Mouse (Mus musculus): ENCODE measurements around the gene Eml4. TPM values are rescaled to one million over a fixed set of nuclear protein-coding genes. Genes with fewer than 3 reads are reported as not detected.

Gene Eml4
- polyA plus RNA-seq, 1 experiment from 2014 or later, result 40.6 TPM

DNA sequence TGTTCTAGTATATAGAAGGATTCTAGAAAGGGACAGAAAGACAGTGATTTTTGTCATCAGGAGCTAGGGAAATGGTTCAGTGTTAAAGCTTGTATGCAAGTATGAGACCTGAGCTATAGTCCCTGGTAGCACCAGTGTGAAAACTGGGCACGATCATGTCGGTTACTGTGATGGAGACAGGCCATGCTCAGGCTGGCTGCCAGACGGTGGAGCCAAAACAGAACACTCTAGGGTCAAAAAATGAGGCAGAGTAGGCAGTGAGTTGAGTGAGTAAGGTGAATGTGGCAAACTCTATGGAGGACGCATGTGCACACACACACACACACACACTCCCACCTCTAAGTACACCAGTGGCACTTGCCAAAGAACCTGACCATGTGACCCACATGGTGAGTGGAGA lies 92.7 kb downstream of the Eml4 start:
- WGBS, result 89% methylated on average over 4 of the region's 4 CpGs
- Histone ChIP-seq H3K27ac (no peak overlapping the region), H3K36me3 (replicated peaks) (peaks cover 61% of the 10 kb centered on the region), H3K27me3 (ENCODE audit: poor library complexity, severe bottlenecking) (no peaks in the 10 kb centered on the region), H3K9me3 (no peaks in the 10 kb centered on the region), H3K4me3 (no peak overlapping the region), H3K4me1 (no peaks in the 10 kb centered on the region)
- no peak for DNase-seq (ENCODE audit: extremely low spot score, low spot score)

DNA sequence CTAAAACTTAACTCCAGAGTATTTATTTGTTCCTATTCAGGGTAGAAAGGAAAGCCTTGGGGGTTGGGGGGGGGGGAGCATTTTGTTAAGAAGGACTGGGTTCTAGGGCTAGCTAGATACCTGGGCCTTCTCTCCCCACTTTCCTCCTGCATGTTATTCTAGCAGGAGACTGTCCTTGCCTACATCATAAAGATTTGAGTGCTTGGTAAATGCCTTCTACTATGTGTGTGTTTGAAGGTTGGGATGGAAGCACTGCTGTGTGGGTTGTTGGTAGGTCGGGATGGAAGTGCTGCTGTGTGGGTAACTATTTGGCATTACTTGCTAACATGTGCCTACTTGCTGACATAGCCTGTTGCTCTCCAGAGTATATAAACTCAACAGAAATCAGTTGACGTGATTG lies 98.9 kb downstream of the Eml4 start:
- Histone ChIP-seq H3K36me3 (replicated peaks) (peaks cover 81% of the 10 kb centered on the region), H3K9me3 (no peaks in the 10 kb centered on the region), H3K4me1 (no peaks in the 10 kb centered on the region), H3K27ac (no peak overlapping the region), H3K27me3 (ENCODE audit: poor library complexity, severe bottlenecking) (no peaks in the 10 kb centered on the region), H3K4me3 (no peak overlapping the region)
- DNase-seq (ENCODE audit: extremely low spot score, low spot score), result no peak
- 92% methylated on average over 2 of the region's 2 CpGs for WGBS

DNA sequence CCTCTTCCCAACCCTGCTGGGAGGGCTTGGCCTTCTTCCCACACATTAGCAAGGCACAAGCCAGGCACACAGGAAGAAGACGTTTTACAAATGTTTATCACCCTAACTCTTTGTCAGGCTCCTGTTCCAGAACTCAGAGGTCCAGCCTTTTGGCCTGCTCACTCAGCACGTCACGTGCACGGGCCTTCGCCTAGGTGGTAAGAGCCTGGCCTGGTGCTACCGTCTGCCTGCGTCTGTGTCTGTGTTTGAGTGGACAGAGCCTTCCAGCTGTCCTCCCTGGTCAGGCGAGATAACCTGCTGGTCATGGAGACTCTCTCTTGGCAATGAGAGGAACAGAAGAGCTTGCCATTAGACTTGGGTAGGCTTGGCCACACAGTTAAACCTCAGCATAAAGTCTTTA lies 100.6 kb downstream of the Eml4 start:
- Histone ChIP-seq H3K4me1 (no peaks in the 10 kb centered on the region), H3K27me3 (ENCODE audit: poor library complexity, severe bottlenecking) (no peaks in the 10 kb centered on the region), H3K27ac (no peak overlapping the region), H3K9me3 (no peaks in the 10 kb centered on the region), H3K36me3 (replicated peaks) (peaks cover 86% of the 10 kb centered on the region), H3K4me3 (no peak overlapping the region)
- 93% methylated on average over 8 of the region's 8 CpGs for WGBS
- DNase-seq (ENCODE audit: extremely low spot score, low spot score), result no peak

DNA sequence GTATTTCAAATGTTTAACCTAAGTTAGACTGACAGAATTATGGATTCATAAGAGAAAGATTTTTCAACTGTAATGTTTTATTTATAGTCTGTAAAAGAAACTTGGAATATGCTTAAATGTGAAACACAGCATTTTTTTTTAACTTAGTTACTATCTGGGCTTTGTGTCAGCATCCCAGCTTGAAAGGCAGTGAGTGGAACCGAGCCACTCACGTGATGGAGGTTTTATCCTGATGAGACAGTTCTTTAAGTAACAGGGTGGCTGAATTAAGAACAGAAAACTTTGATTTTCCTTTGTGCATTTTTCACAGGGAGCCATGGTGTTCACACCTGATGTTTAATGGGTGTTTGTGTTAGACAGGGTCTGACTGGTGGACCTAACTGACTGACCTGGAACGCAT lies 101.1 kb downstream of the Eml4 start:
- no peak overlapping the region for H3K27ac ChIP-seq
- no peaks in the 10 kb centered on the region for H3K9me3 ChIP-seq
- no peak for DNase-seq (ENCODE audit: extremely low spot score, low spot score)
- no peaks in the 10 kb centered on the region for H3K27me3 ChIP-seq (ENCODE audit: poor library complexity, severe bottlenecking)
- H3K4me3 ChIP-seq, result no peak overlapping the region
- 97% methylated on average over 3 of the region's 3 CpGs for WGBS
- no peaks in the 10 kb centered on the region for H3K4me1 ChIP-seq
- H3K36me3 ChIP-seq (replicated peaks), result peaks cover 89% of the 10 kb centered on the region

DNA sequence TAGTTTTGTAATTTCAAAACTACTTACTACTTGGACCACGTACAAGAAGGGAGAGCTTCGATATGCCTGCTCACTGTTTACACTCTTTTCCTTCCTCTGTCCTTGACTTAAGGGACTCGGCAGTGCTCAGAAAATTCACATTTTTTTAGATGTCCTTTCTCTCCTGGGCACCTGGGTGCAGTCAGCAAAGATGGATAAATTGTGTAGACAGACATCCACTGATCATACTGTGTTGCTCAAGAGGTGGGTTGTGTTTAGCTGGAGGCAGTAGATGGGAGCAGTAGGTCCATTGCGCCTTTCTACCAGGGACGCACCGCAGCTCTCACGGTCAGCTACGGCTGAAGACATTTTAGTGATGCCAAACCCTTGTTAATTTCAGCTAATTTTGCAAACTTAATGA lies 101.7 kb downstream of the Eml4 start:
- H3K36me3 ChIP-seq (replicated peaks), result peaks cover 92% of the 10 kb centered on the region
- DNase-seq (ENCODE audit: extremely low spot score, low spot score), result no peak
- WGBS, result 95% methylated on average over 8 of the region's 8 CpGs
- H3K4me1 ChIP-seq, result no peaks in the 10 kb centered on the region
- no peaks in the 10 kb centered on the region for H3K9me3 ChIP-seq
- no peak overlapping the region for H3K4me3 ChIP-seq
- H3K27me3 ChIP-seq (ENCODE audit: poor library complexity, severe bottlenecking), result no peaks in the 10 kb centered on the region
- no peak overlapping the region for H3K27ac ChIP-seq

DNA sequence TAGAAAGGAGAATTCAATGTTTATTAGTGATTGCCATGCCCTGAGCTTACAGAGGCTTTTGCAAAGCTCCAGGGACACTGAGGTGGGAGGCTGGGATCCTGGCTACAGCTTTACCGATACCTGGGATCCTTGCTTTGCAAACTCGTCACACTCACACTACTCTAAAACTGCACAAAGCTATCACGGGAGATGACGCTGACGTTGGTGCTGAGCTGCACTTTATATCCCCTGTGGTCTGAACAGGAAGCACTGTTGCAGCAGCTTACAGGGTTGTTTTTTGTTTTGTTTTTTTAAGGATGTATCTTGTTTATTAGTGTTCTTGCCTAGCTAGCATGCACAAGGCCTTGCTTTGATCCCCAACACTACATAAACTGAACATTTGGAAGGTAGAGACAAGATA lies 102.9 kb downstream of the Eml4 start:
- H3K27me3 ChIP-seq (ENCODE audit: poor library complexity, severe bottlenecking), result no peaks in the 10 kb centered on the region
- no peak overlapping the region for H3K4me3 ChIP-seq
- H3K27ac ChIP-seq, result no peak overlapping the region
- no peaks in the 10 kb centered on the region for H3K9me3 ChIP-seq
- H3K4me1 ChIP-seq, result no peaks in the 10 kb centered on the region
- 93% methylated on average over 5 of the region's 5 CpGs for WGBS
- H3K36me3 ChIP-seq (replicated peaks), result peaks cover 95% of the 10 kb centered on the region
- DNase-seq (ENCODE audit: extremely low spot score, low spot score), result no peak

DNA sequence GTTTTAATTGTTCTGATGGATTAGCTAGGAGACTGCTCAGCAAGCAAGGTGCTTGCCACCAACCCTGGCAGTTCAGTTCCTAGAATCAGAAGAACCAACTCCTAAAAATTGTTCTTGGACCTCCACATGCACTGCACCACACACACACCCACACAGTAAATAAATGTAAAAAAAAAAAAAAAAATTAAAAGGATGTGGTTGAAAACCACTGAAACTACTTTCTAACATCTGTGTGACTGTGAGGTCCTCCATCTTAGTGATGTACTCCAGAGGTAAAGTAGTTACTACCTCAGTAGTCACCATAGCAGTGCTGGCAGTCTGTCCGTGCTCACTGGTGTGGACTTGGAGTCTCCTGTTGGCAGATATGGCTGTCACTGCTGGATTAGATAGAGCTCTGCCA lies 106.5 kb downstream of the Eml4 start:
- H3K9me3 ChIP-seq, result no peaks in the 10 kb centered on the region
- no peak overlapping the region for H3K4me3 ChIP-seq
- DNase-seq (ENCODE audit: extremely low spot score, low spot score), result no peak
- 98% methylated on average over 1 of the region's 1 CpGs for WGBS
- no peaks in the 10 kb centered on the region for H3K27me3 ChIP-seq (ENCODE audit: poor library complexity, severe bottlenecking)
- no peak overlapping the region for H3K27ac ChIP-seq
- H3K36me3 ChIP-seq (replicated peaks), result peaks cover 94% of the 10 kb centered on the region
- no peaks in the 10 kb centered on the region for H3K4me1 ChIP-seq

DNA sequence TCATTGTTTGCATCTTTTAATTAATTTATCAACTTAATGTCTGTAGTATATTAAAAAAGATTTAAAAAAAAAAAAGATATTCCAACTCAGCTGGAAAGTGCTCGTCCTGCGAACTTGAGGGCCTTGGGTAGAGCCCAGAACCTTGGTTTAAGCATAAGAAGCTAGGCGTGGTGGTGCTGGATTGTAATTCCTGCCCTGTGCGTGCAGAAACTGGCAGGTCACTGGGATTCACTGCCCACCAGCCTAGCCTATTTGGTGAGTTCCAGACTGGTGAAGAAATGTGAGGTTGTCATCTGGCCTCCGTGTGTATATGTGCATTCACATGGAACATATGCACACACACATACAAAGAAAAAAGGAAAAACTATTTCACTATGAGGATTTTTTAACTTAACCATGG lies 115.2 kb downstream of the Eml4 start:
- H3K36me3 ChIP-seq (replicated peaks), result peaks cover 88% of the 10 kb centered on the region
- H3K27me3 ChIP-seq (ENCODE audit: poor library complexity, severe bottlenecking), result no peaks in the 10 kb centered on the region
- DNase-seq (ENCODE audit: extremely low spot score, low spot score), result no peak
- no peaks in the 10 kb centered on the region for H3K4me1 ChIP-seq
- 91% methylated on average over 5 of the region's 5 CpGs for WGBS
- no peak overlapping the region for H3K4me3 ChIP-seq
- no peaks in the 10 kb centered on the region for H3K9me3 ChIP-seq
- H3K27ac ChIP-seq, result no peak overlapping the region

DNA sequence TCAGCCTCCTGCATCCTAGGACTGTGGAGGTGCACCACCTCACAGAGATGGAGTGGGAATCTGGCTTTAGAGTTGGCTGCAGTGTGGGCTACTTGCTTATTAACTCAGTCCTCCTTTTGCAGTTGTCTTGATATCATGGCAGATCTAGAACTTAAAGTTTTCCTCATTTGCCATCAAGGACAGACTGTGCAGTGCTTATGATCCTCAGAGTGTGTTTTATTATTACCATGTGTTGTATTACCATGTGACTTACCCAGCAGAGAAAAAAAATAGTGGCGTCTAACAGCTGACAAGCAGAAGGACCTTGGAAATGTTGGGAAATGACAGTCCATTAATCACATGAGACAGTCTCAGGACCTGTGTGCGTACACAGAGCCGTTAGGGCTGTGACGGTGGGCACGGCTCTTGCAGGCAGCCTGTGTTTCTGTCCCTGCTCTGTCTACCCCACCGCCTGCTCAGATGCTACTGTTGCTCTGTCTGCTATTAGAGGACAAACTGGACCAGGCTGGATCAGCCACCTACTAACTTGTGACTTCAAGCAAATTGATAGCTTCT lies 116.0 kb downstream of the Eml4 start:
- no peaks in the 10 kb centered on the region for H3K27me3 ChIP-seq (ENCODE audit: poor library complexity, severe bottlenecking)
- DNase-seq (ENCODE audit: extremely low spot score, low spot score), result no peak
- H3K36me3 ChIP-seq (replicated peaks), result peaks cover 88% of the 10 kb centered on the region
- no peaks in the 10 kb centered on the region for H3K9me3 ChIP-seq
- H3K27ac ChIP-seq, result no peak overlapping the region
- H3K4me3 ChIP-seq, result no peak overlapping the region
- H3K4me1 ChIP-seq, result no peaks in the 10 kb centered on the region
- WGBS, result 92% methylated on average over 6 of the region's 6 CpGs

DNA sequence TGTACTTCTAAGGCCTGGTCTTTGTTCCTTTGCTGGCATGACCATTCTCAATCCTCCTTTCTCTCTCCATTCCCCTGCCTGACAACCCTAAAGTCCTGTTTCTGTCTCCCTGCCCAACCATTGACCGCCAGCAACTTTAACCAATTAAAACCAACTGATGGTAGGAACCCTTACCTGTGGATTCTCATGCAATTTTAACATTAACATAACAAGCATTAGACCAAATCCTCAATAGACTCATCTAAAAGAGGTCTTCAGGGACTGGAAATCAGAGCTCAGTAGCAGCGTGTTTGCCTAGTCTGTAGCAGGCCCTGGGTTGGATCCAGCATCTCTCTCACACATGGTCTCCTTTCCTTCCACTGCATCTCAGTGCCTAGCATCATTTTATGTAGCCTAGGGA lies 118.9 kb downstream of the Eml4 start:
- Histone ChIP-seq H3K9me3 (no peaks in the 10 kb centered on the region), H3K4me1 (no peaks in the 10 kb centered on the region), H3K27me3 (ENCODE audit: poor library complexity, severe bottlenecking) (no peaks in the 10 kb centered on the region), H3K4me3 (no peak overlapping the region), H3K36me3 (replicated peaks) (peaks cover 92% of the 10 kb centered on the region), H3K27ac (no peak overlapping the region)
- DNase-seq (ENCODE audit: extremely low spot score, low spot score), result no peak
- whole genome bisulfite sequencing, result 89% methylated on average over 2 of the region's 2 CpGs

DNA sequence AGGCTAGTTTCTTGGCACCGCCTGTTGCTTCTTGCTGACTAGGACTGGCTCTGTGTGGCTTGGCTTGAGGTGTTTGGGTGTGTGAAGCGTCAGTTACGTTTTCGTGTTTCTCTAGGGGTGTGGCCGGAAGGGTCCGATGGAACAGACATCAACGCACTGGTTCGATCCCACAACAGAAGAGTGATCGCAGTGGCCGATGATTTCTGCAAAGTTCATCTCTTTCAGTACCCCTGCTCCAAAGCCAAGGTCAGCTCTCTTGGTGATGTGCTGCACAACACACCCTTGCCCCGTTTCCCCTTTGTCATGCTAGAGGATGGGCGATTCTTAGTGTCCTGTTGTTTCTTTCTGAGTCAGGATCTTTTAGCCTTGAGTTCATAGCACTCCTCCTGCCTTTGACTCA lies 126.4 kb downstream of the Eml4 start:
- peaks cover 96% of the 10 kb centered on the region for H3K36me3 ChIP-seq (replicated peaks)
- no peaks in the 10 kb centered on the region for H3K9me3 ChIP-seq
- H3K27me3 ChIP-seq (ENCODE audit: poor library complexity, severe bottlenecking), result no peaks in the 10 kb centered on the region
- no peak for DNase-seq (ENCODE audit: extremely low spot score, low spot score)
- H3K27ac ChIP-seq, result no peak overlapping the region
- WGBS, result 96% methylated on average over 12 of the region's 12 CpGs
- H3K4me3 ChIP-seq, result no peak overlapping the region
- no peaks in the 10 kb centered on the region for H3K4me1 ChIP-seq

DNA sequence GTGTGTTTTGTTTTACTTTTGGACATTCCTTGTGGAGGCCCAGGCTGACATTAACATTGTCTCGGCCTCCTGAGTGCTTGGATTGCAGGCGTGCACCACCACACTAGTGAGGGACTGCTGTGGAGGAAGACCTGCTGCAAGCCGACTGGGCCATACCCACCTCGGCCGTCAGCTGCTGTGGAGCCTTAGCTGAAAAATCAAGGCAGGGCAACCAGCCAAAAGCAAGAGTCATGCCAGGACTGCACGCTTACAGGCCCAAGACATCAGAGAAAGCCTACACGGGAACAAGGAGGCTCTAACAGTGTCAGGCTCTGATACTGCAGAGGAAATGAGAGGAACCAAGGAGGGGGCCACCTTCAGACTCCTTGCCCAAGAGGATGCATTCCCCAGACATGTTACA lies 130.8 kb downstream of the Eml4 start:
- Histone ChIP-seq H3K9me3 (no peaks in the 10 kb centered on the region), H3K4me3 (no peak overlapping the region), H3K27me3 (ENCODE audit: poor library complexity, severe bottlenecking) (no peaks in the 10 kb centered on the region), H3K4me1 (no peaks in the 10 kb centered on the region), H3K36me3 (replicated peaks) (peaks cover 58% of the 10 kb centered on the region), H3K27ac (no peak overlapping the region)
- DNase-seq (ENCODE audit: extremely low spot score, low spot score), result no peak
- 94% methylated on average over 7 of the region's 7 CpGs for WGBS

DNA sequence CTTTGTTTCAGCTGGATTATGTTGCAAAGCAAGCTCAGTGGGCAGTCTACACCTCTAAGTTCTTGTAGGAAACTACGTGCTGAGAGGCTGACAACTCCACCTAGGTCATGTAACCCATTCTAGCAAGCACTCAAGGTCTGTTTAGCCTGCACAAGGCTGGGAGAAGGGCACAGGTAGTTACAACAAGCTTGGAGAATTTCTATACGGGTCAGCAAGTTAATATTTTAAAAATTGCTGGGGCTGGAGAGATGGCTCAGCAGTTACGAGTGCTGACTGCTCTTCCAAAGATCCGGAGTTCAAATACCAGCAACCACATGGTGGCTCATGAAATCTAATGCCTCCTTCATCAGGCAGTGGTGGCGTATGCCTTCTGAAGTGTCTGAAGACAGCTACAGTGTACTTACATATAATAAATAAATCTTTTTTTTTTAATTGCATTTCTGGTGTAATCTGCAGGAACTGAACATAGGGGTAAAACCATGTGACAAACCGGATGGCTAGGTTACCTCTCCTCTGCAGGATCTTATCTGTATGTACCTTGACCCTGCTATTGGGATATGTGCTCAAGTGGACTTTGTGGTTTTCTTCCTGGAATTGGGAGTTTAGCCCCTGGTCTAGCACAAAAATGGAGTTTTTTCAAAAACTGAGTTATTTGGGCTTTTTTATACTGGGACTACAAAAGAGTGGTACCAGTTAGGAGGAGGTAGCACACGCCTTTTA lies 132.2 kb downstream of the Eml4 start:
- Histone ChIP-seq H3K4me3 (no peak overlapping the region), H3K27me3 (ENCODE audit: poor library complexity, severe bottlenecking) (no peaks in the 10 kb centered on the region), H3K9me3 (no peaks in the 10 kb centered on the region), H3K4me1 (peaks cover 5% of the 10 kb centered on the region), H3K36me3 (replicated peaks) (peaks cover 44% of the 10 kb centered on the region), H3K27ac (no peak overlapping the region)
- 92% methylated on average over 7 of the region's 7 CpGs for WGBS
- DNase-seq (ENCODE audit: extremely low spot score, low spot score), result no peak

DNA sequence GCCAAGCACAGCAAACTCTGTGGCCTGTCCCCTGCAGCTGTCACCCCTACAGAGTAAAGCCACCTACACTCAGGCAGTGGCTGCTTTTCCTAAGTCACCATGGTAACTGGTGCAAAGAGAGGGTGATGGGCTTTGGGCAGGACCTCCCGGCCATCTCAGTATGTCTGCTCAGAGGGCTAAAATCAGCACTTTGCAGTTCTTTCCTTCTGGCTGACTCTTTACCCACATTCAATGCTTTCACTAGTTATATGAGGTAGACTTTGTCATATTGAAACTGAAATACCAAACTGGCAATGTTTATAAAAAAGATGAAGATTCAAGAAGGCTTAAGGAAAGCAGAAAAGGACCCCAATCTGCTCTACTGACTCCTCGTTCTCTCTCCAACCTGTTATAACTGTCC lies 133.1 kb downstream of the Eml4 start:
- no peak overlapping the region for H3K4me3 ChIP-seq
- no peaks in the 10 kb centered on the region for H3K27me3 ChIP-seq (ENCODE audit: poor library complexity, severe bottlenecking)
- 88% methylated on average over 2 of the region's 2 CpGs for WGBS
- peaks cover 8% of the 10 kb centered on the region for H3K4me1 ChIP-seq
- DNase-seq (ENCODE audit: extremely low spot score, low spot score), result no peak
- peaks cover 36% of the 10 kb centered on the region for H3K36me3 ChIP-seq (replicated peaks)
- H3K9me3 ChIP-seq, result no peaks in the 10 kb centered on the region
- H3K27ac ChIP-seq, result no peak overlapping the region
